Mouse (Mus musculus): ENCODE results near the gene Adprhl1. TPM values are rescaled to one million over a fixed set of nuclear protein-coding genes. Genes with fewer than 3 reads are reported as not detected.

Adprhl1 gene
- total RNA-seq, 2 experiments from 2014 or later: 44.7 to 101 TPM

DNA sequence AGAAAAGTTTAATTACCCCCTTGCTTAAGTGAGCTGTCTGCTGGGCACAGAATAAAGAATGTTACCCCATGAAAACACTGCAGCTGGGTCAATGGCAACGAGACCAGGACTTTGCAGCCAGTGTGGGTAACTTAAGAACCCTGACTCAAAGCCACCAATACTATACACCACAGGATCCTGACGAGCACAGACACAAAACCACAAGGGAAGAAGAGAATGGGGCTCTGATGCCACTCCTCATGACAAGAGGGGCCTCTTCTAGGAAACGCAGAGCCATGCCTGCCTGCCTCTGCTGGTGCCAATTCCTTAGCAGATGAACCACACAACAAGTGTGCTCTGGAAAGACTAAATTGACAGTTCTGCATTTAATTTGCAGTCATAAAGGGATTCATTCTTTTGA, 9.4 kb upstream of the Adprhl1 start:
- Histone ChIP-seq H3K4me3 (no peak overlapping the region), H3K27ac (no peak overlapping the region)
- intact Hi-C loops (cut with DNase I): no loop called here
- TF ChIP-seq CTCF (IDR thresholded peaks at IDR 0.05): no peak
- no peak for DNase-seq

GRCm38 (mm10) chr8:13253413-13253812, 549 bp downstream of the Adprhl1 start:
- DNase-seq: peak; percentile 56
- no peak for TF ChIP-seq CTCF (IDR thresholded peaks at IDR 0.05)
- peak overlapping the region; percentile 70 for H3K4me3 ChIP-seq
- intact Hi-C loops (cut with DNase I): loop anchor here (1.0 to 10.0 kb wide), 3 partner anchors 44 to 259 kb away; no protein-coding TSS in a partner anchor
- peak overlapping the region; percentile 96 for H3K27ac ChIP-seq

GRCm38 (mm10) chr8:13252837-13253236, 1.1 kb downstream of the Adprhl1 start:
- no peak for TF ChIP-seq CTCF (IDR thresholded peaks at IDR 0.05)
- peak; percentile 59 for DNase-seq
- H3K27ac ChIP-seq: peak overlapping the region; percentile 96
- intact Hi-C loops (cut with DNase I): loop anchor here (1.0 to 10.0 kb wide), 3 partner anchors 44 to 258 kb away; no protein-coding TSS in a partner anchor
- H3K4me3 ChIP-seq: peak overlapping the region; percentile 70

- DNase-seq: peak; percentile 35
- intact Hi-C loops (cut with DNase I): no loop called here
- H3K4me3 ChIP-seq: no peak overlapping the region
- H3K27ac ChIP-seq: peak overlapping the region; percentile 49
- no peak for TF ChIP-seq CTCF (IDR thresholded peaks at IDR 0.05)
Observed at GRCm38 (mm10) chr8:13244343-13244880, 9.6 kb downstream of the Adprhl1 start.

DNA sequence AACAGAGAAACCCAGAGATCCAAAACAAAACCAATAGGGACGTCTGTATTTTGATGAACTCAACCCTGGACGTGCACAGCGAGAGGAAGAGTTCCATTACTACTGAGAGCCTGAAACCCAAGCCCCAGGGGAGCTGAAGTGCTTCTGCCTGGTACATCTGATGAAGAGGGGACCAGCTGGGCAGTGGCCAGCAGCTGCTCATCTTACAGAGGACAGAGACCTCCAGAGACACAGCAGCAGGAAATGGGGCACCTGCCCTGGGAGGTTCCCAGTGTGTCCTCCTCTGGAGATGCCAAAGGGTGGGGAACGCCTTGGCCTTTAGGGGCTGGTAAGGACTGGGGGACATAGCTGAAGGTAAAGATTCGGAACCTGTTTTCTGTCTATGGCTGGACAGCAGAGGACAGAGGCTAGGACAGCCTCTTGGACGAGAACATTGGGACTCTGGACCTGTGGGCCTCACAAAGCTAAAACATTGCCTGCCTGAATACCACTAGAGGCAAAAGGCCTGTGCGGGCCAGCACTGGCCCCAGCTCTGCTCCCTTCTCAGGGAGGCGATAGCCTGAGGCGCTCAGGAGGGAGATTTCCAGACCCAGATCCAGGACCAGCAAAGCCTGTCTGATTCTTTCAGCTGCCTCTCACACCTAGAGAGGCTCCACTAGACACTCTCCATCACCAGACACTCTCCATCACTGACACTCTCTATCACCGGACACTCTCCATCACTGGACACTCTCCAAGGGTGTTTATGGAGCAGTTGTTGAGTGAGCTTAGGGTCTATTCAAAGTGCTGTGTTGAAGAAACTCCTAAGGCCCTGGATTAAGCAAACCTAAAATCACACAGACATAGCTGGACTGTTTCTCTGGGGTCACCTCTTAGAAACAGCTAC, 10.7 kb downstream of the Adprhl1 start:
- peak; percentile 66 for DNase-seq
- intact Hi-C loops (cut with DNase I): no loop called here
- no peak overlapping the region; the same call in 1 of the 2 replicates for H3K4me3 ChIP-seq
- H3K27ac ChIP-seq: peak overlapping the region; percentile 49
- no peak for TF ChIP-seq CTCF (IDR thresholded peaks at IDR 0.05)

GRCm38 (mm10) chr8:13240691-13241090, 13.3 kb downstream of the Adprhl1 start:
- no peak for TF ChIP-seq CTCF (IDR thresholded peaks at IDR 0.05)
- no peak overlapping the region for H3K4me3 ChIP-seq
- intact Hi-C loops (cut with DNase I): no loop called here
- H3K27ac ChIP-seq: peak overlapping the region; percentile 49; the same call in 1 of the 2 replicates
- no peak for DNase-seq

DNA sequence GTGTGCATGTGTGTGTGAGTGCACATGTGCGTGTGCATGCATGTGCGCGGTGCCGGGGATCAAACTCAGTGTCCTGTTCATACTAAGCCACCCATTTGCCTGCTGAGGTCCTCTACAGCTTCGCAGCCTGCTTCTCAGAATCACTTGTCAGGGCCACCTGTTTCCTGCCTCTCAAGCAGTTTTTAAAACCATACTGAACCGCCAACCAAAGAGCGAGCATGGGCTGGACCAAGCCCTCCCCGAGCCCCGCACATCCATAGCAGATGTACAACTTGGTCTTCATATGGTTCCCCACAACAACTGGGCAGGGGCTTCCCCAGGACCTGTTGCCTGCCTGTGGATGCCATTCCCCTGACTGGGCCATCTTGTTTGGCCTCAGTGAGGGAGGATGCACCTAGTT, 13.9 kb downstream of the Adprhl1 start:
- DNase-seq: peak; percentile 11
- Histone ChIP-seq H3K4me3 (no peak overlapping the region), H3K27ac (no peak overlapping the region)
- intact Hi-C loops (cut with DNase I): no loop called here
- TF ChIP-seq CTCF (IDR thresholded peaks at IDR 0.05): no peak

GRCm38 (mm10) chr8:13234803-13235202, 19.2 kb downstream of the Adprhl1 start:
- H3K4me3 ChIP-seq: no peak overlapping the region
- intact Hi-C loops (cut with DNase I): no loop called here
- H3K27ac ChIP-seq: no peak overlapping the region
- TF ChIP-seq CTCF (IDR thresholded peaks at IDR 0.05): no peak
- peak; percentile 13 for DNase-seq

DNA sequence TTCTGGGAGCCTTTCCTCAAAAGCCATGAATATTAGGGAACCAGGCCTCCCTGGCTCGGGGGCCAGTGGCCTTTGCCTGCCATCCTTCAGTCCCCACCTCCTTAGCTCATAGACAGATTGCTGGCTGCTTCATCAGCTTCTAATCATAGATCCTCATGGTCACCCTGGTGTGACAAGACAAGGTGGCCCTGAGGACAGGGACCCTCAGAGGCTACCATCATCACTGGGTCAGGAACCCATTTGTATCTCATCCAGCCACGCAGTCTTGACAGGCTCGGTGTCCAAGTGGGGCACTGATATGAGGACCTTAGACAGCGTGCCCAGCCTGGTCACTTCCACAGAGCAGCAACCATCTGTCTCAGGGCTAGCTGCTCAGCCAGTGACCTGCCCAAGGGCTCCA, 23.5 kb downstream of the Adprhl1 start:
- Histone ChIP-seq H3K27ac (peak overlapping the region; percentile 71), H3K4me3 (no peak overlapping the region)
- TF ChIP-seq CTCF (IDR thresholded peaks at IDR 0.05): no peak
- DNase-seq: peak; percentile 20
- intact Hi-C loops (cut with DNase I): no loop called here

DNA sequence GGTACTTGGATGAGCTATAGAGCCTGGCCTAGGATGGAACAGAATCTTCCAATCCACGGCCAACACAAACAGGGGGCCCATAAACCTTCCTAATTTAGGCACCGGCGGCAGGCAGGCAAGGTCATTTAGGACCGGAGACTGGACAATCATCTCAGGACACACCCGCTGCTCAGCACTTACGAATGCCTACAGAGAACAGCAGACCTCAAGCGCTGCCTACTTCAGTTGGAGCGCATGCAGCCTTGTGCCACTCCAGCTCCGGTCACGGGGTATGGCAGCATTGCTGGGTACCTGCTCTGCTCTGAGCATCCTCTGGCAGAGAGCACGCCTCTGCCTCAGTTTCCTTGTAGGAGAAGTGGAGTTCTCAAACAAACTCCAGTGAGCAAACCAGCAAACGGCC, 24.2 kb downstream of the Adprhl1 start:
- intact Hi-C loops (cut with DNase I): no loop called here
- peak overlapping the region; percentile 71 for H3K27ac ChIP-seq
- TF ChIP-seq CTCF (IDR thresholded peaks at IDR 0.05): no peak
- peak; percentile 49 for DNase-seq
- H3K4me3 ChIP-seq: no peak overlapping the region

DNA sequence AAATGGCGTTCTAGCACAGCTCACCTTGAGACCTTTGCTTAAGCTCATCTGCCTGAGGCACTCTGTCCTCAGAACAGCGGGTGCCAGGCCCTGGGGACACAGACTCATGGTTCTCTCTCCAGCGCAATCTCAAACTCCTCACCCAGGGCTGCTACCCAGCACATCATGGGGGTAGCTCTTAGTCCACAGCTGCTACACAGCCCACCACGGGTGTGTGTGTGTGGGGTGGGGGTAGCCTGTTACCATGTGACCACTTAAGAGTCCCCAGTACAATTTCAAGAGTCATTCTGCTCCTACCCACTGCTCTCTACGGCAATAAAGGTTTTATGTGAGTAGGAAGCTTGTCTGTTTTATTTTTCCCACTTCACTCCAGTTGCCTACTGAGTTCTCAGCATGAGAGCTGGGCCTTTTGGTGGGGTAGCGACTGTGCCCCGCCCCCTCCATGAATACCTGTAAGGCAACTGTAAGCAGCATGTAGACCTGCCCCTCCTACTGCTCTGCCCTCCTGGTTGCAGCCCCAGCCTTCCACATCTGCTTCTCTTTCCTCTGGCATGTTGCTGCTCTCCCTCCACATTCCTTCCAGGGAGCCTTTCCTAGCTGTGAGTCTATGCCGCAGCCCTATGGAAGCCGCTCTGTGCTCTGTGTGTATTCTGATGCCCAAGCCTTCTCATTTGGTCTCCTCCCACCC, 24.9 kb downstream of the Adprhl1 start:
- peak; percentile 17 for DNase-seq
- Histone ChIP-seq H3K4me3 (no peak overlapping the region), H3K27ac (peak overlapping the region; percentile 71)
- intact Hi-C loops (cut with DNase I): no loop called here
- no peak for TF ChIP-seq CTCF (IDR thresholded peaks at IDR 0.05)

- TF ChIP-seq CTCF (IDR thresholded peaks at IDR 0.05): no peak
- peak; percentile 37 for DNase-seq
- no peak overlapping the region; the same call in 1 of the 2 replicates for H3K4me3 ChIP-seq
- intact Hi-C loops (cut with DNase I): no loop called here
- peak overlapping the region; percentile 71 for H3K27ac ChIP-seq
Observed at GRCm38 (mm10) chr8:13227184-13227583, 26.8 kb downstream of the Adprhl1 start.

DNA sequence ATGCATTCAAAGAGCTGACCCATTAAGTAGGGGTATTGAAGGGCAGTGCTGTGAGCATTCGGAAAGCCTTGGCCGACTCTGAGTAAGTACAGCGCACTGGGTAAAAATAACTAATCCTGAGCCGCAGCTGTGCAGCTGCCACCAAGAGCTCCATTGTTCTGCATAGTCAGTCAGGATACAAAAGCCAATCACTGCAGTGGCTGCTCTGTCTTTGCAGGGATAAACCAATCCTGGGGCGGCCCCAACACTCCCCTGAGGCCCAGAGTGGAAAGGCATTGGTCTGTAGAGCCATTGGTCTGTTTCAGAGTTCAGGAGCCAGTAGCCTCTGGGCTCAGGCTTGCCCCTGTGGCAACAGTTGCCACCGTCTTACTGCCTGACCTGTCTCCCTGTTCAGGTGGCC, 27.7 kb downstream of the Adprhl1 start:
- intact Hi-C loops (cut with DNase I): no loop called here

More for the DNA sequence above, 27.7 kb downstream of the Adprhl1 start:
- peak; percentile 27 for DNase-seq
- Histone ChIP-seq H3K27ac (peak overlapping the region; percentile 71), H3K4me3 (no peak overlapping the region)
- no peak for TF ChIP-seq CTCF (IDR thresholded peaks at IDR 0.05)

Data from gastrocnemius, adult 2 months (tissue).